Mouse (Mus musculus) cortical plate, adult 2 months (tissue): ENCODE measurements around the gene Olfr769.
"Not testable (repeated sequence)": the region's sequence is repeated elsewhere in the genome, so short reads cannot be mapped to it uniquely, and the experiment has no call there.

Experiments used
- CTCF ChIP-seq: fragments of 200-500 bp; IDR thresholded peaks from 2 replicates; pipeline ENCODE4 v1.5.1; 2011; ENCODE audit warnings: mild to moderate bottlenecking, control low read depth, low read length; ENCODE audit not compliant: insufficient read depth; ENCODE audit errors: extremely low read depth
- POLR2A ChIP-seq: fragments of 200-500 bp; IDR thresholded peaks from 2 replicates; pipeline ENCODE4 v1.6.1; 2011; ENCODE audit warnings: mild to moderate bottlenecking, low read length, control low read depth; ENCODE audit not compliant: insufficient read depth; ENCODE audit errors: extremely low read depth

DNA sequence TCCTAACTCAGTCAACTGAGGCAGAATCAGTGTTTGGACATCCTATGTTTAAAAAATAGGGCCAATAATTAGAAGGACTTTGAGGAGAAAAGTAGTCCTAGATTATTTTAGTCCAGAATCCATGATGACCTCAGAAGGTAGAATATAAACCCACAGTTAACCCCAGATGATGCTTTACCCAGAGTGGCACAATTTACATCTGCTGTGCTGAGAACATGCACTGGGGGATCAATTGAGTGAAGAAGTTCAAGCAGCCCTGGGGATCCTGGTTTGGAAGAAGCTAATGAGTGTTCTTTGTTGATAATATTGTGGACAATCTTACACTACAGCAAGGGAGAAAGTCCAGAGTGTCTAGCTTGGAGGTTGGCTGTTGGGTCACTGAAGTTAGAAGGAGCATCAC, 34.9 kb downstream of the Olfr769 start, which contains the start of gene Olfr767:
- TF ChIP-seq POLR2A, CTCF: not testable (repeated sequence)
